Mouse (Mus musculus) cerebellum, adult 8-10 months (tissue): ENCODE measurements at regions not wholly inside any gene's neighbourhood (a gene's known extent, or its start where the extent isn't known, plus 50 kb on each side); places are given as distances from the start of the nearest gene placed in this dataset.

Source experiments
- DNase-seq: peaks from one replicate; pipeline ENCODE4 v3.0.0; 2022

- no peak for DNase-seq
Measured at GRCm38 (mm10) chr9:41542511-41542910, 381.0 kb upstream of the Ubash3b start.

DNA sequence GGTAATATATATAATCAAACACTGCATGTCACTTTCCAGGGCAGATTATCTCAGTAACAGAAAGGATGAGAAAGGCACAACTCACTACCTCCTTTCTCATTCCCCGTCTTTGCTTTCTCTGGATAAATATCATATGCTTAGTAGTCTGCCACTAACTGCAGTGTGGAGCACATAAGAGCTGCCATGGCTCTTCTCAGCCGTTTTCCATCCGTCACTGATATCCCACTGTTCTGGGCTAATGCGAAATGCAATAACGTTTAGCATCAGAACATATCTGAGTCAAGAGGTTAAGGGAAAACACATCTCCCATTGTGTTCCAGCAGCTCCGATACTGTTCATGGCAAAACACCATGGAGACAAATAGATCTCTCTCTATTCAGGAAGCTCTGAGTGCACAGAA is 379.8 kb upstream of the Ubash3b start:
- no peak for DNase-seq

DNA sequence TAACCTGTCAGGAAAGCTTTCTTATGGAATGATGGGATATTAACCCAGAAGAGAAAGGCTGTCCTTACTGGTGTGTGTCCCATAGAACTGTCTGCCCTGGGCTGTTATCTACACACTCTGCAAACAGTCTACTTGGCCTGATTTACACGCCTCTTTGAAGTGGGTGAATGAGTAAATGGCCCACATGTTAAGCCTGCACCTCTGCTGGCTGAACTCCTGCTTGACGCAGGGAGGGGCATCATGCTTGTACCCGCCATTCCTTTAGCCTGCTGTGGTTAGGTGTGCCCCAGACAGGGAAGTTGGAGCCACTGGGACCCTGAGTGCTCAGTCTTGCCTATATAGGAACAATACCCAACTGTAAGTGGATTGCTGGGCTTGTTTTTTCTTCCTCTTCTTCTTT is 371.3 kb upstream of the Ubash3b start:
- no peak for DNase-seq

- no peak for DNase-seq
Measured at GRCm38 (mm10) chr9:41532290-41532689, 370.8 kb upstream of the Ubash3b start.

- DNase-seq, result no peak
Measured at GRCm38 (mm10) chr9:41531596-41531995, 370.1 kb upstream of the Ubash3b start.

DNA sequence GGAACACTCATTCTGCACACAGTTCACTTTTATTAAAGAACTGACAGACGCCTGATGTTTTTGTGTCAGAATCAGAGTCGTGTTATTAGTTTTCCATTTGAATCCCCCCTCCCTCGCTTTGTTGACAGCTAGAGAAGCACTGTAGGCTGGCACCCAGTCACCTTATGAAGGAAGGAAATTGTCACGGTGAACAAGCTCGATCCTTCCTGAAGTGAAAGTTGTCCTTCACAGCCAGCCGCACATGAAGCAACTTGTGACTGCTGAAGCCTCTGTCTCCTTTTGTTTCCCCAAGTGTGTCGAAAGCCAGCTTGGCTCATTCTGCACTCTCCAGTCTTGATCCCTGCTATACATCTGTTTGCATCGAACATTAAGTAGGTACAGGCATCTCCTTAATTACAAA is 364.6 kb upstream of the Ubash3b start:
- DNase-seq, result no peak

DNA sequence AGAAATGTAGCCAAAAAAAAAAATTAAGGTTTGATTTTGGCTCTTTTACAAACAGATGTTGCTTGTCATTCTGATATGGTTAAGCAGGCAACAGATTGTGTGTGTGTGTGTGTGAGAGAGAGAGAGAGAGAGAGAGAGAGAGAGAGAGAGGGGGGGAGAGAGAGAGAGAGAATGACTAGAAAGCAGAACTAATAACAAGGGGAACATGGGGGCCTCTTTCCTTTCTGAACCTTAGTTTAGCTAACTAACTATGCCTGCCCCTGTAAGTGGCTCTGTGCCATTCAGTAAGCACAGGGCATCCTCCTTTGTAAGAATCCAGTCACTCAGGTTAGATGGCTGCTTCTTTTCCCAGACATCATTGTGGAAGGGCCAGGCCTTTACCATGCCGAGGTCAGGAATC is 364.0 kb upstream of the Ubash3b start:
- DNase-seq, result no peak

GRCm38 (mm10) chr9:41524591-41524990 is 363.1 kb upstream of the Ubash3b start:
- DNase-seq, result no peak

- no peak for DNase-seq
Measured at GRCm38 (mm10) chr9:41523969-41524368, 362.5 kb upstream of the Ubash3b start.

- DNase-seq, result no peak
Measured at GRCm38 (mm10) chr9:41522302-41522701, 360.8 kb upstream of the Ubash3b start.

- DNase-seq, result no peak
Measured at GRCm38 (mm10) chr9:41517787-41518186, 356.3 kb upstream of the Ubash3b start.

- no peak for DNase-seq
Measured at GRCm38 (mm10) chr9:41517053-41517696, 355.7 kb upstream of the Ubash3b start.

DNA sequence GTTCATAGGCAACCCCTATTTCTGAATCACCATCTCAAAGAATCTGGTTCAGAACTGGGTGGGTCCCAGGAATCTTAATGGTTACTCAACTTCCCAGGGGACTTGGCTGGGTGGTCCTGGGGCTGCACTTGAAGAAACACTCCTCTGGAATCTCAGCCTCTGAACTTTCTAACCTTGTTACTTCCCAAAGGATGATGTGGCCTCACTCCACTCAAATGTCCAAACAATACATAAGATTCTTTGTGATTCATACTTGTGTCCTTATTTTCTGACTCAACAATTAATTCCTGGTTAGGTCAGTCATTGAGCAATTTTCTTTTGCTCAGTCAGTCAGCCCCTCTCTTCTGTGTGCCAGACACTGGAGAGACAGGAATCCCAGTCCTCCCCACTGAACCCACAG is 353.7 kb upstream of the Ubash3b start:
- no peak for DNase-seq

- no peak for DNase-seq
Measured at GRCm38 (mm10) chr9:41513701-41514100, 352.2 kb upstream of the Ubash3b start.

DNA sequence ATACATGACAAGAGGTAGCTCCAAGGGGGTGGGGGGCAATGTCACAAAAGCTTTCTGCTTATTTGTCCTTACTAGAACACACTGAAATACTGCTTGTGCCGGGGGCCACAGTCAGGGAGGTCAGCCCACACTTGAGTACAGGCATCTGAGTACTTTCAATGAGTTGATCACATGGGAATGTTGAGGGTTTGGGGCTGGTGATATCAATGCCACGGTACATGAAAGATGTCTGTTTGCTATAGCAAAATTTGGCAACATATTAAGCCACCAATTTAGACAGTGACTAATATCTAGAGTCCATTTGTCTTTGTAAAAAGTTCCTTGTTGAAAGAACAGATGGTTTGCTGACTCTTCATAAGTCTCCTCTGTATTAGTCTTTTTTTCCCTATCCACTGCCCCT is 348.1 kb upstream of the Ubash3b start:
- no peak for DNase-seq

- no peak for DNase-seq
Measured at GRCm38 (mm10) chr9:41508746-41509145, 347.2 kb upstream of the Ubash3b start.

DNA sequence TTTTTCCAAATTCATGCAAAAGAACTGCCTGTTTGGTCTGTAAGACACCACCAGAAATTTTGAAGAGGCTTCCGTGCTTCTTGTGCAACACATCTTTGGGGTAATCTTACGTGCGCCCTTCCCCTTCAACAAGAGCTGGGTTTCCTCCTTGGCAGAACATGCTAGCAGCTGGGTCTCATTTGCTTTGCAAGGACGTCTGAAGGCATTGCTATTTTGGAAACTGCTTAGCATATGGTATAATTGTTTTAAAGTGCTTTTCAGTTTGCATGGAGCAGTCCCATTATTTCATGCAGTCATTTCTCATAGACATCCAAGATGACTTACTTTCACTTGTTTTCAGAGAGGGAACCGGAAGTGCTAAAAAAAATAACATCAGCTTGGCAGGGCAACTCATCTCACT is 336.8 kb upstream of the Ubash3b start:
- DNase-seq, result no peak

DNA sequence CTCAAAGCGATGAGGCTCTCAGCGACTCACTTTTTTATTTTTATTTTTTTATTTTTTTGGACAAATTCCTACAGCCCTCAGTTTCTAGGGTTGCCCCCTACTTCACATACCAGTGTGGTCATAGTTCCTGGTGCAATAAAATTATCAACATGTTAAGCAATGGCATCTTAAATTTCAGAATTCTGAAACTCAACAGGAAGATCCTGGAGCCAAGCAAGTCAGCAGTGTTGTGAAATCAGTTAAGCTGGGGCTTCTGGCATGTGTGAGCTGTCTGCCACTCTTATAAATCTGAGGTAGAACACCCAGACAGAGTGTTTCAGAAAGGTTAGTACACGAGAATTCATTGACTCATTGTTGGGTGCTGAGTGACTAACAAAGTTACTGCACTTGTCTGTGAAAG is 328.6 kb upstream of the Ubash3b start:
- DNase-seq, result no peak

GRCm38 (mm10) chr9:41488046-41488445 is 326.5 kb upstream of the Ubash3b start:
- no peak for DNase-seq

DNA sequence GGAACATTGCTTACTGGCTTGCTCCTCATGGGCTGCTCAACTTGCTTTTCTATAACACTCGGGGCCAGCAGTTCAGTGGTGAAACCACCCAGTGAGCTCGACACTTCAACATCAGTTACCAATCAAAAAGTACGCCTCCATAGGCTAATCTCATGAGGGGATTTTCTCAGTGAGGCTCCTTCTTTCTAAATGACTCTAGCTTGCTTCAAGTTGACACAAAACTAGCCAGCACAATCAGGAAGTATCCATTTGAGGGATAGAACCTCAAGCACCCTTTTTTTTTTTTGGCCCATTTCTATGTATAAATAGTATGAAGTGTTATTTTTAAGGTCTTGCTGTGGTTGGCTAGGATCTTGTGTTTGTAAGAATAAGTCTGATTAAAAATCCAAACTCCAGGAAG is 321.7 kb upstream of the Ubash3b start:
- DNase-seq, result no peak

DNA sequence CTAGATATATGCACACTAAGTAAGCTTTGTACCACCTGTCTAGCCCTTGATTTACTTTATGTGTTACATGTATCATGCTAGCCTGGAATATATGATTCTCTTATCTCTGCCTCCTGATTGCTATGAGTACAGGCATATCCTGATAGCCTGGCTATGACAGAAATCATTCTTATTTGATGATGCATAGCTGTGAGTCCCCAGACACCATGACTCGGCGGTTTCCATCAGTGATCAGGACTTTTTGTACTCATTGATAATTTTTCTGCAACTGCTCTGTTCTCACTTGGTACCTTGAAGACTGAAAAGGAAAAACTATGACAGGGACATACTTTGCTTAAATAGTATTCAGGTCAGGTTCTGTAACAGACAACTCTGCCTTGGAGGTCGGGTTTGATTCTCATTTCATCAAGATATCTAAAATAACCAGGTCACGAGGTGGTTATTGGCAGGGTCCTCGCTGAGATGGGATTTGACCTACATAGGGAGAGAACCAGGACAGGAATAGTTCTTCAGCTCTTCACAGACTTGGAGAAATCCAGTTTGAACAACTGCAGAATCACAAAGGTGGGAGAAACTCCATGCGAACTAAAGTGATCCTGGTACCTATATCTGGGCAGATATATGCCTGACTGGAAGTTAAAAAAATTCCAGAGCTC is 320.2 kb upstream of the Ubash3b start:
- no peak for DNase-seq

GRCm38 (mm10) chr9:41479854-41480749 is 318.6 kb upstream of the Ubash3b start:
- DNase-seq, result no peak

DNA sequence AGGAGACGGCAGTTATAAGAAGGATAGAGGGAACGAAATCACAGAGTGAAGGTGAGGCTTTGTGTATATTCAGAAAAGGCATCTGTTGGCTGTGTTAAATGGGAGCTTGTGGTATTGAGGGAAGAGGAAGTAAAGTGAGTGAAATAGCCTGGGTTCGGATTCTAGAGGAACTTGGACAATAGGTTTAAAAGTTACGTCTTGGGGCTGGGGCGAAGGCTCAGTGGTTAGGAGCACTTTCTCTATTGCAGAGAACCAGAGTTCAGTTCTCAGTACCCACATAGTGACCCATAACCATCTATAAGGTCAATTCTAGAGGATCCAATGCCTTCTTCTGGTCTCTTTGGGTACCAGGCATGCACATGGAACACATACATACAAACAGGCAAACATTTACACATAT is 317.6 kb upstream of the Ubash3b start:
- DNase-seq, result no peak
